Mouse (Mus musculus): ENCODE measurements around the gene Zfp184. TPM values are rescaled to one million over a fixed set of nuclear protein-coding genes. Genes with fewer than 3 reads are reported as not detected.
"Not testable (repeated sequence)": the region's sequence is repeated elsewhere in the genome, so short reads cannot be mapped to it uniquely, and the experiment has no call there.

The Zfp184 gene
- polyA plus RNA-seq (2015; fragmentation: Nextera tagmentation; extraction: Ambion mirVana), result 24.8 and 25.7 TPM in 2 replicates

DNA sequence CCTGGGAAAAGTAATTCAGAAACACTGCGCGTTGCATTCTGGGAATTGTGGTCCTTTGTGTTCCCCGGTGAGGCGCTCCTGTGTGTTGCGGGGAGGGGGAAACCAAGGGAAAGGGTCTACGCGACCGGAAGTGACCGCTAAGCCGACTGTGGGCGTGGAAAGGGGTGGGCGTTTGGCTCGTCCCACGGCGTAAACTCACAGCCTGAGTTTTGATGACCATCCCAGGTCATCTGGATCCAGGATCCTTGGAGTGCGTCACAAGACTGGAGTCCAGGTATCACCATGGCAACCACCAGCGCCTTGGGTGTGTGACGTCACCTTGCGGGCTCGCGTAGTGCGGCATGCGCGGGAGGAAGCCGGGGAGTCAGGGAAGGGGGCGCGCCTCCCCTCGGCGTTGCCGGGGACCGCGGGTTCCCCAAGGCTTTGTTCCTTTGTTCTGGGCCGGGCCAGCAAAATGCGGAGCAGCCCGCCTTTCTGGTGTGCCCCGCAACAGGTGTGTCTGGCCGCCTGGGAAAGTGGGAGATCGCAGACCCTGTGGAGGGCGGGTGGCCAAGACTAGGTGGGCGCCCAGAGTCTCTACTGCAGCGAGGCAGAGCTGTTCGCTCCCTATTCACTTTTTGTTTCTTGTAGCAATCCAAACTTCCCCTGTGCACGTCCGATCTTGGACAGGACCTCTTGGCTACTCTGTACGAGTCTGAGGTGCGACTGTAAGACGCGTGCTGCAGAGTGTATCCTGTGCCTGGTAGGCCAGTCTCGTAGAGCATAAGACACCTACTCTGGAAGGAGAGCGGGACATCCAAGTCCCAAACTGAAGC lies at the start of gene Zfp184:
Gene Zfp184, plus strand, starts transcription at position 169 of the 815 bp plus-strand sequence.
- WGBS, result 0% methylated on average over 48 of the region's 50 CpGs

GRCm38 (mm10) chr13:21896549-21897244 lies 48.2 kb upstream of the Zfp184 start:
- Histone ChIP-seq H3K27ac (ENCODE audit: low read length) (peak overlapping the region; percentile 82), H3K4me3 (replicated peaks; ENCODE audit: low read length) (peak overlapping the region; percentile 56), H3K9me3 (ENCODE audit: control insufficient read depth, low read length) (no peaks in the 10 kb centered on the region), H3K36me3 (ENCODE audit: control insufficient read depth, insufficient read depth) (no peaks in the 10 kb centered on the region), H3K4me1 (replicated peaks; ENCODE audit: control insufficient read depth, insufficient read depth, low read length) (peaks cover 6% of the 10 kb centered on the region), H3K9ac (replicated peaks; ENCODE audit: low read depth, low read length) (peak overlapping the region; percentile 72), H3K27me3 (replicated peaks; ENCODE audit: control insufficient read depth, insufficient read depth, low read length) (no peaks in the 10 kb centered on the region), H3K4me2 (ENCODE audit: low read length) (peak overlapping the region; percentile 41)
- ATAC-seq, result peak; percentile 99
- WGBS, result 5% methylated on average over 24 of the region's 24 CpGs

More for the DNA sequence above, at the start of gene Zfp184:
- peak; percentile 90 for ATAC-seq
- peak within 1 kb of the TSS; percentile 78 for H3K27ac ChIP-seq (ENCODE audit: low read length)
- peaks cover 17% of the 10 kb centered on the region for H3K4me1 ChIP-seq (replicated peaks; ENCODE audit: control insufficient read depth, insufficient read depth, low read length)
- peak within 1 kb of the TSS; percentile 87 for H3K4me2 ChIP-seq (ENCODE audit: low read length)
- H3K36me3 ChIP-seq (ENCODE audit: control insufficient read depth, insufficient read depth), result peaks cover 11% of the 10 kb centered on the region
- H3K4me3 ChIP-seq (replicated peaks; ENCODE audit: low read length), result peak within 1 kb of the TSS; percentile 93
- H3K27me3 ChIP-seq (replicated peaks; ENCODE audit: control insufficient read depth, insufficient read depth, low read length), result no peaks in the 10 kb centered on the region
- peak within 1 kb of the TSS; percentile 86 for H3K9ac ChIP-seq (replicated peaks; ENCODE audit: low read depth, low read length)
- no peaks in the 10 kb centered on the region for H3K9me3 ChIP-seq (ENCODE audit: control insufficient read depth, low read length)

DNA sequence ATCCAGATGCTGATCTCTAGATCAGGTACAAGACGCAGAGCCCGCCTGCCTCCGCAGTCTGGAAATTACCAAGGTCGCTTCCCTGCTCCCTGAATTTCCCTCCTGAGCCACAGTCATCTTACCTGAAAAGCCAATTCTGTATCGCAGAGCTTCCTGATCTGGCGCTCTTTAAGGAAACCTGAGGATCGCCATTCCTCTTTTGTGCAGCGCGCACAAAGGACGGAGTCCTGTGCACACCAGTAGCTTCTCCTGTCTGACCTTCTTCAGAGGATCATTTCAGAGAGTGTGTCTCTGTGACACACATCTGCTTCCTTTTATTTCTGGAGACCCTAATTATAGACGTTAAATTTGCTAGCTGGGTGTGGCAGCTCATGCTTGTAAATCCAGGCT lies 47.7 kb upstream of the Zfp184 start:
- peaks cover 6% of the 10 kb centered on the region for H3K4me1 ChIP-seq (replicated peaks; ENCODE audit: control insufficient read depth, insufficient read depth, low read length)
- H3K36me3 ChIP-seq (ENCODE audit: control insufficient read depth, insufficient read depth), result no peaks in the 10 kb centered on the region
- H3K27ac ChIP-seq (ENCODE audit: low read length), result peak overlapping the region; percentile 82
- H3K27me3 ChIP-seq (replicated peaks; ENCODE audit: control insufficient read depth, insufficient read depth, low read length), result no peaks in the 10 kb centered on the region
- no peaks in the 10 kb centered on the region for H3K9me3 ChIP-seq (ENCODE audit: control insufficient read depth, low read length)
- peak overlapping the region; percentile 41 for H3K4me2 ChIP-seq (ENCODE audit: low read length)
- peak; percentile 56 for ATAC-seq
- peak overlapping the region; percentile 72 for H3K9ac ChIP-seq (replicated peaks; ENCODE audit: low read depth, low read length)
- 0% methylated on average over 11 of the region's 11 CpGs for WGBS
- H3K4me3 ChIP-seq (replicated peaks; ENCODE audit: low read length), result peak overlapping the region; percentile 56

- not testable (repeated sequence) for ATAC-seq; H3K27ac ChIP-seq (ENCODE audit: low read length); H3K4me2 ChIP-seq (ENCODE audit: low read length); H3K4me1 ChIP-seq (replicated peaks; ENCODE audit: control insufficient read depth, insufficient read depth, low read length); H3K4me3 ChIP-seq (replicated peaks; ENCODE audit: low read length); H3K36me3 ChIP-seq (ENCODE audit: control insufficient read depth, insufficient read depth); H3K9ac ChIP-seq (replicated peaks; ENCODE audit: low read depth, low read length); H3K27me3 ChIP-seq (replicated peaks; ENCODE audit: control insufficient read depth, insufficient read depth, low read length); H3K9me3 ChIP-seq (ENCODE audit: control insufficient read depth, low read length)
- WGBS, result 90% methylated on average over 9 of the region's 9 CpGs
Measured at GRCm38 (mm10) chr13:21900870-21901565, 43.9 kb upstream of the Zfp184 start.

DNA sequence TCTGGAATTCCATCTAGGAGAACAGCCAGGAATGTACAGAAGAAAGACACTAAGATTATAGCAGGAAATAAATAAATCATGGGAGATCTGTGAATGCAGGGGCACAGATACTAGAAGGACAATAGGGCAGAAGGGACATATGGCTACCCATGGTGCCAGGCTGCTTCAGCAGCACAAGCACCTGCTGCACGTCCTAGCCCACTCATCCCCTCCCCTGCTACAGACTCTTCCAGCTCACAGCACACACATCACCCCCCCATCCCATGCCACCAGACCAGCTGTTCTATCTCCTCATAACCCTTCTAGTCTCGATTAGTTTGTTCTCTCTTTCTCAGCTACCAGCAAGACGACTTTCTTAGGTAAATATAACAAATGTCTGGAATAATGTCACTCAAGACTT lies 41.4 kb upstream of the Zfp184 start:
- no peak overlapping the region for H3K27ac ChIP-seq (ENCODE audit: low read length)
- no peak overlapping the region for H3K4me2 ChIP-seq (ENCODE audit: low read length)
- no peak overlapping the region for H3K4me3 ChIP-seq (replicated peaks; ENCODE audit: low read length)
- no peaks in the 10 kb centered on the region for H3K36me3 ChIP-seq (ENCODE audit: control insufficient read depth, insufficient read depth)
- no peaks in the 10 kb centered on the region for H3K4me1 ChIP-seq (replicated peaks; ENCODE audit: control insufficient read depth, insufficient read depth, low read length)
- H3K9me3 ChIP-seq (ENCODE audit: control insufficient read depth, low read length), result no peaks in the 10 kb centered on the region
- 38% methylated on average over 3 of the region's 3 CpGs for WGBS
- H3K27me3 ChIP-seq (replicated peaks; ENCODE audit: control insufficient read depth, insufficient read depth, low read length), result no peaks in the 10 kb centered on the region; the same call in 1 of the 2 replicates
- H3K9ac ChIP-seq (replicated peaks; ENCODE audit: low read depth, low read length), result no peak overlapping the region
- no peak for ATAC-seq

DNA sequence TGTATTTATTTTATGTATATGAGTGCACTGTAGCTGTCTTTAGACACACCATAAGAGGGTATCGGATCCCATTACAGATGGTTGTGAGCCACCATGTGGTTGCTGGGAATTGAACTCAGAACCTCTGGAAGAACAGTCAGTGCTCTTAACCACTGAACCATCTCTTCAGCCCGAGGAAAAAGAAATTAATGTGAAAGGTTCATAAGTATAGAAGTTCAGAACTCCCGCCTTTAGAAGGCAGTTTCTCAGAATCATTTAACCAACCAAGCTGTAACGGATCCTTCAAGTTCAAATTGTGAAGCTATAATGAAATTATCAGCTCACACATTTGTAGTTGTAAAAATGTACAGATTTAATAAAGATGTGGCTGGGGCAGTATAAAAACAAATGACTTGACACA lies 40.8 kb upstream of the Zfp184 start:
- not testable (repeated sequence) for H3K27ac ChIP-seq (ENCODE audit: low read length); H3K36me3 ChIP-seq (ENCODE audit: control insufficient read depth, insufficient read depth); H3K9ac ChIP-seq (replicated peaks; ENCODE audit: low read depth, low read length); ATAC-seq; H3K27me3 ChIP-seq (replicated peaks; ENCODE audit: control insufficient read depth, insufficient read depth, low read length); H3K4me2 ChIP-seq (ENCODE audit: low read length); H3K4me1 ChIP-seq (replicated peaks; ENCODE audit: control insufficient read depth, insufficient read depth, low read length); H3K4me3 ChIP-seq (replicated peaks; ENCODE audit: low read length); H3K9me3 ChIP-seq (ENCODE audit: control insufficient read depth, low read length)
- WGBS, result 78% methylated on average over 4 of the region's 4 CpGs

- no peak for ATAC-seq
- no peak overlapping the region for H3K27ac ChIP-seq (ENCODE audit: low read length)
- WGBS, result 37% methylated on average over 7 of the region's 7 CpGs
- H3K27me3 ChIP-seq (replicated peaks; ENCODE audit: control insufficient read depth, insufficient read depth, low read length), result no peaks in the 10 kb centered on the region; the same call in 1 of the 2 replicates
- no peak overlapping the region for H3K4me2 ChIP-seq (ENCODE audit: low read length)
- no peaks in the 10 kb centered on the region for H3K36me3 ChIP-seq (ENCODE audit: control insufficient read depth, insufficient read depth)
- H3K4me3 ChIP-seq (replicated peaks; ENCODE audit: low read length), result no peak overlapping the region
- H3K9ac ChIP-seq (replicated peaks; ENCODE audit: low read depth, low read length), result no peak overlapping the region
- no peaks in the 10 kb centered on the region for H3K4me1 ChIP-seq (replicated peaks; ENCODE audit: control insufficient read depth, insufficient read depth, low read length)
- H3K9me3 ChIP-seq (ENCODE audit: control insufficient read depth, low read length), result no peaks in the 10 kb centered on the region
Measured at GRCm38 (mm10) chr13:21906301-21906700, 38.6 kb upstream of the Zfp184 start.

DNA sequence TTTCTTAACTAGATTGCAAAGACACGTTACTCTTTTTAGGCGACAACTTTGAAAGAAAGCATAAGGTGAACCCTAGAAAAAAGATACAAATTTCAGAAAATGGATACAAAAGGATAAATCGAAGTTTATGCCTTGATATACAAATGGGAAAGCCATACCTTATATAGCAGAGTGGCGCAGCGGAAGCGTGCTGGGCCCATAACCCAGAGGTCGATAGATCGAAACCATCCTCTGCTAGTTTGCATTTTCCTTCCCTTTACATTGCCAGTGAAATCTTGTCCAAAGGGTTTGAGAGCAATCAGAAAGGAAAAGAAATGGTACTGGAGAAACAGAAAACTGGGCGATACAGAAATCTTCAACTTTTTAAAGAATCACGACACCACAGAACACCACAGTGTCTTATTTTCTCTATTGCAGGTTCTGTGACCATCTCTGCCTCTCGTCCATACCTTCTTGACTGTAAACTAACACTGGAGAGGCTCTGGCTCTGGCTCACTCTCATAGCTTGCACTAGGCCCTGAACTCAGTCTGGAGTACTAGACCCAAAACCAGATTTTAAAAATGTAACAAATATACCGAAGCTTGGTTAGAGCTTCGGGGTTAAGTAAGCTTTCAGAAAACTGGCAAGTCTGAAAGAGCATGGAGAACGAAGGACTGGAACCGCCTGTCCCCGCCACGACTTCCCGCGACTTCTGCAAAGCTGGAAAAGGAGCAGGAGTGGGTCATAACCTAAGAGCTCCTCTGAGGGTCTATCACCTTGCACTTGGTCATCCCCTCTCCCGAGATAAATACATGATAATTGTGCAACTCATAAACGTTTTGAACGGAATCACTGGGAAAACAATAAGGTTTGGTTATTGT lies 37.7 kb upstream of the Zfp184 start:
- Histone ChIP-seq H3K27me3 (replicated peaks; ENCODE audit: control insufficient read depth, insufficient read depth, low read length) (peaks cover 1% of the 10 kb centered on the region; the same call in 1 of the 2 replicates), H3K9ac (replicated peaks; ENCODE audit: low read depth, low read length) (no peak overlapping the region), H3K4me2 (ENCODE audit: low read length) (no peak overlapping the region), H3K9me3 (ENCODE audit: control insufficient read depth, low read length) (no peaks in the 10 kb centered on the region), H3K4me1 (replicated peaks; ENCODE audit: control insufficient read depth, insufficient read depth, low read length) (no peaks in the 10 kb centered on the region), H3K36me3 (ENCODE audit: control insufficient read depth, insufficient read depth) (no peaks in the 10 kb centered on the region), H3K4me3 (replicated peaks; ENCODE audit: low read length) (no peak overlapping the region), H3K27ac (ENCODE audit: low read length) (no peak overlapping the region)
- no peak for ATAC-seq
- 12% methylated on average over 22 of the region's 22 CpGs for WGBS

Data from forebrain, embryonic 16.5 days (tissue).